Mouse (Mus musculus) MEL (cell line): ENCODE results near the gene Canx. TPM values are rescaled to one million over a fixed set of nuclear protein-coding genes. Genes with fewer than 3 reads are reported as not detected.

Experiments used
- DNase-seq: peaks from one replicate; pipeline ENCODE4 v3.0.0; 2011; ENCODE audit warnings: low read depth, low spot score
- H3K27ac ChIP-seq: 2 replicates; pipeline ENCODE4 v1.5.1; 2012; ENCODE audit warnings: low read depth, mild to moderate bottlenecking, control low read depth, low read length, moderate library complexity; ENCODE audit not compliant: control insufficient read depth
- H3K27me3 ChIP-seq, 2 experiments: fragments of 150-350 bp in 1 of 2; sonication (generic) in 1 of 2; 2 replicates each; pipeline ENCODE4 v1.6.1; 2012; ENCODE audit warnings: low read length in 2 of 2, mild to moderate bottlenecking in 2 of 2, improper control_type of control experiment in 1 of 2, moderate library complexity in 1 of 2; ENCODE audit not compliant: insufficient read depth in 2 of 2, control insufficient read depth in 1 of 2
- H3K36me3 ChIP-seq, 2 experiments: 2 replicates each; pipeline ENCODE4 v1.6.1; 2012 to 2014; ENCODE audit warnings: low read length in 2 of 2, improper control_type of control experiment in 1 of 2, inconsistent platforms in 1 of 2, mild to moderate bottlenecking in 1 of 2; ENCODE audit not compliant: insufficient read depth in 2 of 2, control insufficient read depth in 1 of 2
- H3K4me1 ChIP-seq, 2 experiments: fragments of 150-350 bp in 1 of 2; sonication (generic) in 1 of 2; 2 replicates each; pipeline ENCODE4 v1.6.1; 2012; ENCODE audit warnings: low read length in 2 of 2, improper control_type of control experiment in 1 of 2, mild to moderate bottlenecking in 1 of 2; ENCODE audit not compliant: insufficient read depth in 2 of 2, control insufficient read depth in 1 of 2
- H3K4me3 ChIP-seq, 2 experiments: fragments of 150-350 bp in 1 of 2; sonication (generic) in 1 of 2; 2 replicates each; pipeline ENCODE4 v1.5.1; 2012; ENCODE audit warnings: low read depth in 2 of 2, low read length in 2 of 2, mild to moderate bottlenecking in 2 of 2, moderate library complexity in 2 of 2, control low read depth in 1 of 2, improper control_type of control experiment in 1 of 2; ENCODE audit not compliant: control insufficient read depth in 1 of 2, insufficient read depth in 1 of 2
- H3K79me2 ChIP-seq: 2 replicates; pipeline ENCODE4 v1.6.1; 2012; ENCODE audit warnings: mild to moderate bottlenecking, low read length, moderate library complexity; ENCODE audit not compliant: control insufficient read depth, poor library complexity, insufficient read depth
- H3K9ac ChIP-seq: 2 replicates; pipeline ENCODE4 v1.6.1; 2012; ENCODE audit warnings: low read depth, mild to moderate bottlenecking, control low read depth, low read length, moderate library complexity; ENCODE audit not compliant: control insufficient read depth, poor library complexity, severe bottlenecking
- H3K9me3 ChIP-seq: fragments of 150-350 bp; sonication (generic); replicated peaks from 2 replicates; pipeline ENCODE4 v1.6.1; 2012; ENCODE audit warnings: mild to moderate bottlenecking, low read length, improper control_type of control experiment, moderate library complexity; ENCODE audit not compliant: insufficient read depth
- CHD2 ChIP-seq: IDR thresholded peaks from 2 replicates; pipeline ENCODE4 v1.6.1; 2011; ENCODE audit warnings: low read length, improper control_type of control experiment
- E2F4 ChIP-seq: IDR thresholded peaks from 2 replicates; pipeline ENCODE4 v1.6.1; 2011; ENCODE audit warnings: low read depth, low read length, improper control_type of control experiment, borderline replicate concordance
- ELF1 ChIP-seq: IDR thresholded peaks from 2 replicates; pipeline ENCODE4 v1.6.1; 2014; ENCODE audit warnings: low read depth, mild to moderate bottlenecking, inconsistent platforms, low read length, improper control_type of control experiment, moderate library complexity
- EP300 ChIP-seq, 2 experiments: IDR thresholded peaks; 2 replicates each; pipeline ENCODE4 v1.6.1; 2011; ENCODE audit warnings: improper control_type of control experiment in 2 of 2, low read length in 2 of 2, low read depth in 1 of 2, mild to moderate bottlenecking in 1 of 2
- ETS1 ChIP-seq: IDR thresholded peaks from 2 replicates; pipeline ENCODE4 v1.6.1; 2012; ENCODE audit warnings: low read depth, mild to moderate bottlenecking, inconsistent platforms, low read length, improper control_type of control experiment, moderate library complexity
- GABPA ChIP-seq: IDR thresholded peaks from 2 replicates; pipeline ENCODE4 v1.6.1; 2012; ENCODE audit warnings: low read depth, mild to moderate bottlenecking, inconsistent platforms, low read length, improper control_type of control experiment, moderate library complexity
- HCFC1 ChIP-seq: IDR thresholded peaks from 2 replicates; pipeline ENCODE4 v1.6.1; 2012; ENCODE audit warnings: low read depth, mild to moderate bottlenecking, inconsistent platforms, low read length, improper control_type of control experiment, moderate library complexity
- JUND ChIP-seq: IDR thresholded peaks from 2 replicates; pipeline ENCODE4 v1.6.1; 2011; ENCODE audit warnings: low read depth, mild to moderate bottlenecking, improper control_type of control experiment, low read length
- KAT2A ChIP-seq: conservative IDR thresholded peaks from 2 replicates; pipeline ENCODE4 v1.6.1; 2012; ENCODE audit warnings: low read depth, low read length, improper control_type of control experiment, inconsistent platforms
- MAX ChIP-seq: IDR thresholded peaks from 2 replicates; pipeline ENCODE4 v1.6.1; 2011; ENCODE audit warnings: low read length, improper control_type of control experiment
- MAZ ChIP-seq: IDR thresholded peaks from 2 replicates; pipeline ENCODE4 v1.6.1; 2012; ENCODE audit warnings: low read depth, mild to moderate bottlenecking, inconsistent platforms, low read length, improper control_type of control experiment
- MEF2A ChIP-seq: IDR thresholded peaks from 2 replicates; pipeline ENCODE4 v1.6.1; 2014; ENCODE audit warnings: low read depth, mild to moderate bottlenecking, inconsistent platforms, low read length, improper control_type of control experiment; ENCODE audit not compliant: poor library complexity, insufficient replicate concordance, severe bottlenecking; ENCODE audit errors: extremely low read depth
- MYB ChIP-seq: IDR thresholded peaks from 2 replicates; pipeline ENCODE4 v1.6.1; 2011; ENCODE audit warnings: mild to moderate bottlenecking, low read depth, low read length, improper control_type of control experiment
- NELFE ChIP-seq: IDR thresholded peaks from 2 replicates; pipeline ENCODE4 v1.6.1; 2011; ENCODE audit warnings: low read depth, low read length, improper control_type of control experiment
- POLR2AphosphoS5 ChIP-seq: IDR thresholded peaks from 2 replicates; pipeline ENCODE4 v1.6.1; 2012; ENCODE audit warnings: low read depth, borderline replicate concordance, mild to moderate bottlenecking, inconsistent platforms, low read length, moderate library complexity, mixed read lengths
- RCOR1 ChIP-seq: IDR thresholded peaks from 2 replicates; pipeline ENCODE4 v1.6.1; 2012; ENCODE audit warnings: low read depth, mild to moderate bottlenecking, inconsistent platforms, low read length, improper control_type of control experiment
- SMC3 ChIP-seq: IDR thresholded peaks from 2 replicates; pipeline ENCODE4 v1.6.1; 2011; ENCODE audit warnings: low read depth, low read length, improper control_type of control experiment
- TBP ChIP-seq: IDR thresholded peaks from 2 replicates; pipeline ENCODE4 v1.8.0; 2011; ENCODE audit warnings: low read depth, low read length, improper control_type of control experiment
- TCF12 ChIP-seq: IDR thresholded peaks from 2 replicates; pipeline ENCODE4 v1.6.1; 2014; ENCODE audit warnings: low read depth, mild to moderate bottlenecking, inconsistent platforms, low read length, improper control_type of control experiment, moderate library complexity
- UBTF ChIP-seq: IDR thresholded peaks from 2 replicates; pipeline ENCODE4 v1.6.1; 2012; ENCODE audit warnings: low read depth, mild to moderate bottlenecking, inconsistent platforms, low read length, improper control_type of control experiment, moderate library complexity, borderline replicate concordance; ENCODE audit not compliant: insufficient read depth
- ZC3H11A ChIP-seq: IDR thresholded peaks from 2 replicates; pipeline ENCODE4 v1.6.1; 2012; ENCODE audit warnings: low read depth, mild to moderate bottlenecking, inconsistent platforms, low read length, improper control_type of control experiment
- ZKSCAN1 ChIP-seq: IDR thresholded peaks from 2 replicates; pipeline ENCODE4 v1.6.1; 2012; ENCODE audit warnings: low read depth, mild to moderate bottlenecking, inconsistent platforms, low read length, improper control_type of control experiment, moderate library complexity
- ZNF384 ChIP-seq: IDR thresholded peaks from 2 replicates; pipeline ENCODE4 v1.6.1; 2012; ENCODE audit warnings: low read depth, mild to moderate bottlenecking, inconsistent platforms, low read length, improper control_type of control experiment
- polyA plus RNA-seq, 2 experiments: library from polyadenylated mRNA; stranded (reverse) in 1 of 2; unstranded in 1 of 2; fragments of >175 nt in 1 of 2; fragments of >200 nt in 1 of 2; gene quantifications; 2 replicates each; pipeline versions ENCODE4 v1.2.1 to v1.2.4; 2012; ENCODE audit warnings: low replicate concordance in 2 of 2, low read depth in 1 of 2; ENCODE audit not compliant: insufficient read length in 2 of 2, insufficient read depth in 1 of 2, missing spikeins in 1 of 2
- total RNA-seq: library from RNA; depleted of rRNA; stranded (reverse); fragments of 300-350 nt; gene quantifications from 2 replicates; pipeline ENCODE4 v1.2.3, GENCODE M21; 2012

Canx gene
- total and polyA plus RNA-seq, 3 experiments = 390 to 867 (median 464) TPM

GRCm38 (mm10) chr11:50291321-50292165 lies 33.9 kb downstream of the Canx start (continued):
- TF ChIP-seq UBTF (peak; percentile 97; the same call in 1 of the 2 replicates), ELF1 (no peak), MAZ (no peak), NELFE (no peak; the same call in none of the 2 replicates), TCF12 (no peak), ZC3H11A (no peak), ETS1 (no peak), MYB (peak; percentile 55), SMC3 (no peak), JUND (no peak), RCOR1 (no peak), TBP (no peak), E2F4 (0 out of 2 replicates have a peak, but pooled peaks have one; percentile 34), POLR2AphosphoS5 (no peak)

GRCm38 (mm10) chr11:50290486-50291225 lies 34.8 kb downstream of the Canx start:
- peak overlapping the region; percentile 99 for H3K9ac ChIP-seq
- H3K4me1 ChIP-seq = peaks cover 11 to 19% of the 10 kb centered on the region in 2 experiments
- DNase-seq = peak; percentile 47
- H3K9me3 ChIP-seq = no peaks in the 10 kb centered on the region
- peaks cover 15 to 35% of the 10 kb centered on the region in 2 experiments for H3K36me3 ChIP-seq
- no peaks in the 10 kb centered on the region for H3K27me3 ChIP-seq
- TF ChIP-seq CHD2 (0 out of 2 replicates have a peak, but pooled peaks have one; percentile 24), MAX (no peak), POLR2AphosphoS5 (no peak), ETS1 (peak; percentile 49; the same call in 1 of the 2 replicates), EP300 (IDR thresholded peaks at IDR 0.05; ENCODE audit: low read depth in 1 of 2, low read length in 2 of 2) (peak in 1 of 2 experiments; percentile 16; a peak in 1 of 4 replicates), MEF2A (no peak), ZKSCAN1 (no peak), ELF1 (peak; percentile 5; the same call in 1 of the 2 replicates), GABPA (0 out of 2 replicates have a peak, but pooled peaks have one; percentile 17), RCOR1 (peak; percentile 75), UBTF (no peak), KAT2A (0 out of 2 replicates have a peak, but pooled peaks have one; percentile 19), HCFC1 (no peak), SMC3 (peak; percentile 4; the same call in 1 of the 2 replicates), ZNF384 (no peak)
- TF ChIP-seq, all 39 proteins: peak for 8
- Histone ChIP-seq H3K27ac (peak overlapping the region; percentile 71), H3K79me2 (peaks cover 41% of the 10 kb centered on the region), H3K4me3 (peak overlapping the region; percentile 69 to 80)
